Mouse (Mus musculus) CH12.LX (cell line): ENCODE measurements around the gene Tet2. TPM values are rescaled to one million over a fixed set of nuclear protein-coding genes. Genes with fewer than 3 reads are reported as not detected.

Experiments used
- DNase-seq: peaks from one replicate; pipeline ENCODE4 v3.0.0-alpha.2; 2013; ENCODE audit errors: extremely low read depth
- H3K27ac ChIP-seq: 2 replicates; pipeline ENCODE4 v1.5.1; 2012; ENCODE audit warnings: low read depth, mild to moderate bottlenecking, control low read depth, moderate library complexity; ENCODE audit not compliant: insufficient read depth
- H3K27me3 ChIP-seq: replicated peaks from 2 replicates; pipeline ENCODE3; 2012; ENCODE audit warnings: inconsistent platforms
- H3K36me3 ChIP-seq, 2 experiments: replicated peaks in 1 of 2; 2 replicates each; pipeline versions ENCODE3 to v1.6.1; 2012; ENCODE audit warnings: inconsistent platforms in 1 of 2, low read length in 1 of 2, mild to moderate bottlenecking in 1 of 2, mixed read lengths in 1 of 2, moderate library complexity in 1 of 2; ENCODE audit not compliant: control insufficient read depth in 1 of 2, insufficient read depth in 1 of 2
- H3K4me1 ChIP-seq, 2 experiments: 2 replicates each; pipeline ENCODE4 v1.6.1; 2012; ENCODE audit warnings: inconsistent platforms in 1 of 2, moderate library complexity in 1 of 2; ENCODE audit not compliant: insufficient read depth in 2 of 2, control insufficient read depth in 1 of 2
- H3K4me2 ChIP-seq: 2 replicates; pipeline ENCODE4 v1.6.1; 2012; ENCODE audit warnings: low read depth, mild to moderate bottlenecking, control low read depth; ENCODE audit not compliant: poor library complexity, insufficient read depth, severe bottlenecking
- H3K4me3 ChIP-seq, 3 experiments: fragments of 150-350 bp in 1 of 3; sonication (generic) in 1 of 3; replicated peaks in 1 of 3; 2 replicates each; pipeline versions ENCODE3 to v1.5.1; 2011 to 2012; ENCODE audit warnings: low read depth in 2 of 3, low read length in 2 of 3, mild to moderate bottlenecking in 2 of 3, moderate library complexity in 2 of 3, control low read depth in 1 of 3, improper control_type of control experiment in 1 of 3, inconsistent platforms in 1 of 3, mixed read lengths in 1 of 3; ENCODE audit not compliant: poor library complexity in 1 of 3
- H3K79me2 ChIP-seq: replicated peaks from 2 replicates; pipeline ENCODE4 v1.6.1; 2012; ENCODE audit warnings: mild to moderate bottlenecking, moderate library complexity; ENCODE audit not compliant: control insufficient read depth, poor library complexity, insufficient read depth, severe bottlenecking; ENCODE audit errors: extremely low read depth
- H3K9ac ChIP-seq: 2 replicates; pipeline ENCODE4 v1.6.1; 2012; ENCODE audit warnings: low read depth, mild to moderate bottlenecking, control low read depth, moderate library complexity; ENCODE audit not compliant: insufficient read depth
- H3K9me3 ChIP-seq: replicated peaks from 2 replicates; pipeline ENCODE3; 2012; ENCODE audit warnings: low read length, inconsistent platforms, mixed read lengths
- BHLHE40 ChIP-seq: IDR thresholded peaks from 2 replicates; pipeline ENCODE4 v1.6.1; 2011; ENCODE audit warnings: mild to moderate bottlenecking, low read depth, low read length, improper control_type of control experiment
- CHD1 ChIP-seq: IDR thresholded peaks from 2 replicates; pipeline ENCODE4 v1.6.1; 2012; ENCODE audit warnings: low read depth, low read length, improper control_type of control experiment, inconsistent platforms
- CHD2 ChIP-seq: IDR thresholded peaks from 2 replicates; pipeline ENCODE4 v1.6.1; 2011; ENCODE audit warnings: low read length, improper control_type of control experiment
- CTCF ChIP-seq, 2 experiments: IDR thresholded peaks in 1 of 2; conservative IDR thresholded peaks in 1 of 2; 2 replicates each; pipeline ENCODE4 v1.5.1; 2011 to 2012; ENCODE audit warnings: low read depth in 2 of 2, low read length in 2 of 2, improper control_type of control experiment in 1 of 2, inconsistent platforms in 1 of 2, mild to moderate bottlenecking in 1 of 2, moderate library complexity in 1 of 2
- E2F4 ChIP-seq: IDR thresholded peaks from 2 replicates; pipeline ENCODE4 v1.6.1; 2011; ENCODE audit warnings: low read depth, low read length, improper control_type of control experiment; ENCODE audit not compliant: insufficient replicate concordance
- ELF1 ChIP-seq: IDR thresholded peaks from 2 replicates; pipeline ENCODE4 v1.6.1; 2014; ENCODE audit warnings: low read depth, mild to moderate bottlenecking, inconsistent platforms, low read length, improper control_type of control experiment
- EP300 ChIP-seq: IDR thresholded peaks from 2 replicates; pipeline ENCODE4 v1.6.1; 2011; ENCODE audit warnings: low read length, improper control_type of control experiment
- GABPA ChIP-seq: IDR thresholded peaks from 2 replicates; pipeline ENCODE4 v1.6.1; 2012; ENCODE audit warnings: low read depth, low read length, improper control_type of control experiment, inconsistent platforms; ENCODE audit not compliant: insufficient replicate concordance
- HCFC1 ChIP-seq: IDR thresholded peaks from 2 replicates; pipeline ENCODE4 v1.6.1; 2012; ENCODE audit warnings: low read depth, mild to moderate bottlenecking, inconsistent platforms, low read length, improper control_type of control experiment
- IRF4 ChIP-seq: IDR thresholded peaks from 2 replicates; pipeline ENCODE4 v1.6.1; 2014; ENCODE audit warnings: low read depth, mild to moderate bottlenecking, inconsistent platforms, low read length, improper control_type of control experiment
- KAT2A ChIP-seq: IDR thresholded peaks from 2 replicates; pipeline ENCODE4 v1.6.1; 2012; ENCODE audit warnings: low read length, improper control_type of control experiment, inconsistent platforms; ENCODE audit not compliant: insufficient replicate concordance
- MAX ChIP-seq: IDR thresholded peaks from 2 replicates; pipeline ENCODE4 v1.6.1; 2011; ENCODE audit warnings: low read length, improper control_type of control experiment
- MAZ ChIP-seq: IDR thresholded peaks from 2 replicates; pipeline ENCODE4 v1.6.1; 2012; ENCODE audit warnings: low read depth, mild to moderate bottlenecking, inconsistent platforms, low read length, improper control_type of control experiment, moderate library complexity
- MEF2A ChIP-seq: IDR thresholded peaks from 2 replicates; pipeline ENCODE4 v1.6.1; 2014; ENCODE audit warnings: low read depth, mild to moderate bottlenecking, inconsistent platforms, low read length, improper control_type of control experiment, borderline replicate concordance
- MXI1 ChIP-seq: IDR thresholded peaks from 2 replicates; pipeline ENCODE4 v1.6.1; 2011; ENCODE audit warnings: mild to moderate bottlenecking, low read depth, low read length, improper control_type of control experiment
- MYC ChIP-seq: IDR thresholded peaks from 2 replicates; pipeline ENCODE4 v1.6.1; 2011; ENCODE audit warnings: low read depth, mild to moderate bottlenecking, improper control_type of control experiment, low read length
- NELFE ChIP-seq: IDR thresholded peaks from 2 replicates; pipeline ENCODE4 v1.6.1; 2011; ENCODE audit warnings: low read depth, low read length, improper control_type of control experiment
- NRF1 ChIP-seq: IDR thresholded peaks from 2 replicates; pipeline ENCODE4 v1.6.1; 2014; ENCODE audit warnings: low read depth, mild to moderate bottlenecking, inconsistent platforms, low read length, improper control_type of control experiment, moderate library complexity
- POLR2A ChIP-seq: IDR thresholded peaks from 2 replicates; pipeline ENCODE4 v1.6.1; 2011; ENCODE audit warnings: low read depth, mild to moderate bottlenecking, improper control_type of control experiment, low read length
- RAD21 ChIP-seq: IDR thresholded peaks from 2 replicates; pipeline ENCODE4 v1.6.1; 2011; ENCODE audit warnings: low read depth, mild to moderate bottlenecking, low read length, improper control_type of control experiment, moderate library complexity
- SIN3A ChIP-seq: IDR thresholded peaks from 2 replicates; pipeline ENCODE4 v1.6.1; 2012; ENCODE audit warnings: low read length, improper control_type of control experiment, inconsistent platforms
- SMC3 ChIP-seq: IDR thresholded peaks from 2 replicates; pipeline ENCODE4 v1.6.1; 2011; ENCODE audit warnings: low read depth, low read length, improper control_type of control experiment
- TBP ChIP-seq: conservative IDR thresholded peaks from 2 replicates; pipeline ENCODE4 v1.6.1; 2011; ENCODE audit warnings: low read depth, low read length, improper control_type of control experiment
- TCF12 ChIP-seq: IDR thresholded peaks from 2 replicates; pipeline ENCODE4 v1.6.1; 2014; ENCODE audit warnings: low read depth, mild to moderate bottlenecking, inconsistent platforms, low read length, improper control_type of control experiment
- USF1 ChIP-seq: IDR thresholded peaks from 2 replicates; pipeline ENCODE4 v1.6.1; 2014; ENCODE audit warnings: low read depth, mild to moderate bottlenecking, inconsistent platforms, low read length, improper control_type of control experiment
- USF2 ChIP-seq: conservative IDR thresholded peaks from 2 replicates; pipeline ENCODE4 v1.6.1; 2011; ENCODE audit warnings: low read depth, low read length, improper control_type of control experiment
- ZC3H11A ChIP-seq: IDR thresholded peaks from 2 replicates; pipeline ENCODE4 v1.6.1; 2012; ENCODE audit warnings: low read depth, mild to moderate bottlenecking, inconsistent platforms, low read length, improper control_type of control experiment
- ZMIZ1 ChIP-seq: IDR thresholded peaks from 2 replicates; pipeline ENCODE4 v1.6.1; 2012; ENCODE audit warnings: low read depth, mild to moderate bottlenecking, inconsistent platforms, low read length, improper control_type of control experiment
- ZNF384 ChIP-seq: IDR thresholded peaks from 2 replicates; pipeline ENCODE4 v1.6.1; 2012; ENCODE audit warnings: low read depth, low read length, improper control_type of control experiment, inconsistent platforms
- dilution Hi-C: fragments of 300-500 bp; cut with MboI; formaldehyde crosslinking; loops from 2 replicates; pipeline ENCODE4 v1.14.3; 2020; ENCODE audit warnings: low sequenced_read_pairs; ENCODE audit not compliant: extremely low pct_unique_long_range_greater_than_20kb, extremely low pct_ligation_motif_present
- in situ Hi-C: fragments of 300-500 bp; cut with MboI; formaldehyde crosslinking; loops from 3 replicates; pipeline ENCODE4 v1.14.3; 2019; ENCODE audit warnings: low sequenced_read_pairs, low pct_ligation_motif_present, low pct_unique_long_range_greater_than_20kb, mixed read lengths
- polyA plus RNA-seq: library from polyadenylated mRNA; unstranded; fragments of >175 nt; gene quantifications from 2 replicates; pipeline ENCODE4 v1.2.1, GENCODE M21; 2012; ENCODE audit warnings: low read depth; ENCODE audit not compliant: insufficient read length
- total RNA-seq, 2 experiments: library from RNA; depleted of rRNA; stranded (reverse); fragments of 300-350 nt in 1 of 2; fragments of >200 nt in 1 of 2; gene quantifications; 2 replicates each; pipeline ENCODE4 v1.2.3; 2012 to 2014

Gene Tet2
- total and polyA plus RNA-seq, 3 experiments: 38.5 to 78.5 (median 51.3) TPM

DNA sequence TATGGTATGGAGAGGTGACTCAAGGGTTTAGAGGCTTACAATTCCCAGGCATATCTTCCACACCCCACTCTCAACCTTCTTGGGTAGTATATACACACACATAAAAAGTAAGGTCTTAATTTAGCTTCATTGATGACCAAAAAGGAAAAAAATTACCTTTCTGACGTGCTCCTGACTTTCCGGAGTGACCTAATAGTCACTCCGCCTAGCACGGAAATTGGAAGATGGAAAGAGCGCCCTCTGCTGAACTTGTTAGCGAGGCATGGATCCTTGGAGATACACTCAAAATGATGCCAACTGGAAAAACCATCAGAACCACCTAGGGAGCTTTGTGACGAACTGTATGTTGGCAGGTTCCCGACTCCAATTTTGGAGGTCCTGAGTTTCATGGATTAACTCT is 7.0 kb upstream of the Tet2 start:
- no peaks in the 10 kb centered on the region for H3K36me3 ChIP-seq
- no peak overlapping the region for H3K27ac ChIP-seq
- no peak overlapping the region for H3K9ac ChIP-seq
- DNase-seq: no peak
- peaks cover 23 to 32% of the 10 kb centered on the region in 2 experiments for H3K4me1 ChIP-seq
- H3K4me2 ChIP-seq: no peak overlapping the region
- TF ChIP-seq MYC (no peak), CTCF (conservative IDR thresholded peaks at IDR 0.05 in 1 of 2, IDR thresholded peaks at IDR 0.05 in 1 of 2; ENCODE audit: low read depth in 2 of 2, low read length in 2 of 2) (peak; percentile 22 to 62; a peak in 3 of 4 replicates), TBP (no peak), NRF1 (no peak), E2F4 (no peak), SMC3 (peak; percentile 58), CHD2 (no peak), RAD21 (peak; percentile 40)
- in situ Hi-C loops (no loop called here), dilution Hi-C loops (no loop called here)
- H3K9me3 ChIP-seq: no peaks in the 10 kb centered on the region
- no peaks in the 10 kb centered on the region for H3K27me3 ChIP-seq
- no peak overlapping the region for H3K4me3 ChIP-seq
- no peaks in the 10 kb centered on the region for H3K79me2 ChIP-seq

DNA sequence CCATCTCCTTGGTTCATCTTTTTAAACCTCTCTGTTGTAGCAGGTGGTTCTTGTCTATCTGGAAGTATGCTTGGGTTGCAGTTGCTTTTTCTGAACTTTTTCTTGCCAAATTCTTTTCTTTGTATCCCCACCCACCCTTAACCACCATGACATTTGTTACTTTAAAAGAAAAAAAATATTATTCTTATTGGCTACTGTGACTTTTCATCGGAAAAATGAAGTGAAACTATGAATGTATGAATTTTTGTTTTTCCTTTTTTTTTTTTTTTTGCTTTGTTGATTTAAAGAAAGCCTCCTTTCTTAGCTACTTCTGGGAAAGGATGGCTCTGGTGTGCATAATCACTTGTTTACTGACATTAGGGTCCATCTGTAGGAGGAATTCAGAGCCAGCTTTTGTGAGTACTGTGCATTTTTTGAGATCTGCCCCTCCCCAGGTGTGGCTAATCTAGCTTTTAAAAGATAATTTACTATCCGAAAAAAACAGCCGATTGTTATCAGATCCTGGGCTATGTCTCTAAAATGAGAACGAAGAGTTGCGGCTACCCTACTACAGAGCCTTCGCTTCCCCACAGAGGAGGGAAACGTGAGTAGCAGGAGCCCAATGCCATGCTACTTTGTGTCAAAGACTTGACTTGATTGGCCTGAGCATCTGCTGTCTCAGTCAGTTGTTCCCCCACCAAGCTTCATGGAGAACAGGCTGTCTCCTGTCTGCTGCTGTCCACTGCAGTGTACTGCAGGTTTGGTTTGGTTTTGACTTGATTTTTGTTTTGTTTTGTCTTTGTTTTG is 4.6 kb upstream of the Tet2 start:
- dilution Hi-C loops: no loop called here
- Histone ChIP-seq H3K9me3 (no peaks in the 10 kb centered on the region), H3K4me1 (peaks cover 21 to 45% of the 10 kb centered on the region in 2 experiments), H3K27me3 (no peaks in the 10 kb centered on the region), H3K9ac (peak overlapping the region; percentile 17), H3K36me3 (no peaks in the 10 kb centered on the region), H3K79me2 (no peaks in the 10 kb centered on the region; the same call in 1 of the 2 replicates), H3K27ac (no peak overlapping the region), H3K4me2 (peak overlapping the region; percentile 76; the same call in 1 of the 2 replicates), H3K4me3 (no peak overlapping the region)
- in situ Hi-C loops: no loop called here
- TF ChIP-seq CTCF (conservative IDR thresholded peaks at IDR 0.05 in 1 of 2, IDR thresholded peaks at IDR 0.05 in 1 of 2; ENCODE audit: low read depth in 2 of 2, low read length in 2 of 2) (no peak), MAZ (no peak), CHD1 (no peak), USF2 (no peak), NELFE (no peak), BHLHE40 (peak; percentile 88), ZMIZ1 (no peak), IRF4 (peak; percentile 71), POLR2A (no peak), MAX (peak; percentile 75; the same call in 1 of the 2 replicates), ZNF384 (peak; percentile 94), KAT2A (no peak), GABPA (no peak), SIN3A (no peak), USF1 (no peak), MXI1 (peak; percentile 80), ELF1 (no peak), RAD21 (no peak), EP300 (peak; percentile 73; the same call in 1 of the 2 replicates), ZC3H11A (no peak), SMC3 (no peak), MYC (0 out of 2 replicates have a peak, but pooled peaks have one; percentile 23), MEF2A (no peak), HCFC1 (no peak), TCF12 (peak; percentile 39; the same call in 1 of the 2 replicates)
- no peak for DNase-seq
